Mouse (Mus musculus): ENCODE results near the gene Zfp326.

DNA sequence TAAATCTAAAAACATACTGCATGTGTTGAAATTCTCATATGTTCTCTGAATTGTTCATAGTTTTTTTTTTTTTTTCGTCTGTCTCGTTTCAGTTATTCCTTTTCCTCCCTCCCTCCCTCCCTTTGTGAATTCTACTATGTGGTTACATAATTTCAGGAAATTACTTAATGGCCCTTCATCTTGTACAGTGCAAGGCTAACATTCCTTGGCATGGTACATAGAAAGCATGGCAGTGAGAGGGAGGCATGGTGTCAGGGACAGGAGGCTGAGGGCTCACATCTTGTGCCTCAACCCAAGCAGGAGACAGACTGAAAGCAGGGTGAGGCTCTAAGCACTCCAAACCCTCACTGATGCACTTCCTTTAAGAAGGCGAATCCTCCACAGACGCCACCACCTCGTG is 32.8 kb downstream of the Zfp326 start:
- TF ChIP-seq CTCF (IDR thresholded peaks at IDR 0.05; ENCODE audit: low read depth, low read length) (no peak), GATA1 (IDR thresholded peaks at IDR 0.05; ENCODE audit: borderline replicate concordance, low read length) (no peak), TAL1 (conservative IDR thresholded peaks at IDR 0.05; ENCODE audit: low read depth, low read length) (no peak)

Data from G1E (cell line).